Mouse (Mus musculus) retina, embryonic 14.5 days (tissue): Measurements from ENCODE around the gene Fnip2.
A peak's percentile ranks its signal among the peaks of the same experiment; 100 is the strongest.

Experiments
- DNase-seq: peaks from one replicate; pipeline ENCODE4 v3.0.0-alpha.2; 2015; ENCODE audit warnings: low spot score

Fnip2 gene

DNA sequence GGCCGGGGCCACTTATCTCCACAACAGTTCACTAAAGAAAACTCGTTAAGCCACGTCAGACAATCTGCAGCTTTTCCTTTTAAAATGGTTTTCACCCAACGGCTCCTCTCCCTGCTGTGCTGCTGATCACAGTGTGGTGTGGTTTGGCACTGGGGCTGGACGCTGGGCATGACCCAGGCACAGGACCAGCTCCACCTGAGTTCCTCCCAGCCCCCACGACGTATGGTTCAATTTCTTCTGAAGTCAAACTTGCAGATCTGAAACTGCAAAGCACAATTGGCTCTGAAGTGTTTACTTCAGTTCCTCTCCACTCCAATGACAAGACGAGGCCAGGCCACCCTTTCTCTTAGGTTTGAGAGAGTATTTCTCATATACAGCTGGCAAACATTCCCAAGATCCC is 39.1 kb downstream of the Fnip2 start:
- DNase-seq, result no peak

DNA sequence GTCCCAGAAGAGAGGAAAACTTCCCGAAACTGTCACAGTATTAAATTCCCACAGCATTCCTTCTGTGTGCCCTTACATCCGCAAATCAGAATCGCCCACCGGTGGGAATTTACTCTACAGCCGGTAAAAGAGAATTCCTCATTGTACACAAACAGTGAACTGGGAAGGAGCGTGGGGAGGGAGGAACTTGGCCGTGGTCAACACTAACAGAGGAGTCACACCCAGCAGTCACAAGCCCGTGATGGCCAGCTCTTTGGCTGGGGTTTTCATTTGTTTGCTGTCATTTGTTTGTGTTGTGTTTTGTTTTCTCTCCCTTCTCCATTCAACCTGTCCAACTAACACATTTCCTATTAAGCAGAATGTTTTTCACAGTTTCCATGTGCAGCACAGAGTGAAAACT is 39.7 kb downstream of the Fnip2 start:
- DNase-seq, result no peak

DNA sequence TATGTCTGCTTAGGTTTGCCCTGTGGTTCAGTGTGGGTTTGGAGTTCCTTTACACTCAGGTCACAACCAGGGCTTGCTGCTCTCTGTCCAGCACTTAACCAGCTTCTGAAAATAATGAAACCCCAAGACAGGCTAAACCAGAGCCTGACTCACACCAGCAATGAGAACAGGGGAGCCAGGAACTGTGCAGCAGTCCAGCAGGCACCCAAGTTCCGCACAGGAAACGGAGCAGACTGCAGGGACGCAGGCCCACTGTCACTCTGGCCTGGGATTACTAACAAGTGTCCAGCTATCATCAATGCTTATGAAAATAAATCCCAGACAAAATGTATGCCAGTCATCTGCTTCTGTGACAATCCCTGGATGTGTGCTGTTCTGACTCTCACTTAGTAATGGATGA is 40.1 kb downstream of the Fnip2 start:
- no peak for DNase-seq

GRCm38 (mm10) chr3:79523349-79523748 is 44.2 kb downstream of the Fnip2 start:
- no peak for DNase-seq

DNA sequence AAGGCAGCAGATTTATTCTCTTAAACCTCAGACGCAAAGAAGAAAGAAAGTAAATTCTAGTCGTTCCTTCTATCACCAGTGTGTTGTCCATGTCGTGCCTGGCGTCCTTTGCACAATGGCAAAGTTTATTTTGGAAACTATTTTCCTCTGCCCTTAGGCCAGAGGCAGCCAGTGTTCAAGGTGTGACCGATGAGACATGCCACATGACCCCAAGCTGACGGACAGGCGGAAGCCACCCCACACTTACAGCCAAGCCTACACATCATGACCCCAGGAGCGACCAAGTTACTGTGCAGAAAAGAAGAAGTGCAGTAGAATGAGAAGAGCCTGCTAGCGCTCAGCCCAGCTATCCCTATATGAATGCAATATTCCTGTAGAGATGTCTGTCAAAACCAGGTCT is 47.7 kb downstream of the Fnip2 start:
- no peak for DNase-seq

DNA sequence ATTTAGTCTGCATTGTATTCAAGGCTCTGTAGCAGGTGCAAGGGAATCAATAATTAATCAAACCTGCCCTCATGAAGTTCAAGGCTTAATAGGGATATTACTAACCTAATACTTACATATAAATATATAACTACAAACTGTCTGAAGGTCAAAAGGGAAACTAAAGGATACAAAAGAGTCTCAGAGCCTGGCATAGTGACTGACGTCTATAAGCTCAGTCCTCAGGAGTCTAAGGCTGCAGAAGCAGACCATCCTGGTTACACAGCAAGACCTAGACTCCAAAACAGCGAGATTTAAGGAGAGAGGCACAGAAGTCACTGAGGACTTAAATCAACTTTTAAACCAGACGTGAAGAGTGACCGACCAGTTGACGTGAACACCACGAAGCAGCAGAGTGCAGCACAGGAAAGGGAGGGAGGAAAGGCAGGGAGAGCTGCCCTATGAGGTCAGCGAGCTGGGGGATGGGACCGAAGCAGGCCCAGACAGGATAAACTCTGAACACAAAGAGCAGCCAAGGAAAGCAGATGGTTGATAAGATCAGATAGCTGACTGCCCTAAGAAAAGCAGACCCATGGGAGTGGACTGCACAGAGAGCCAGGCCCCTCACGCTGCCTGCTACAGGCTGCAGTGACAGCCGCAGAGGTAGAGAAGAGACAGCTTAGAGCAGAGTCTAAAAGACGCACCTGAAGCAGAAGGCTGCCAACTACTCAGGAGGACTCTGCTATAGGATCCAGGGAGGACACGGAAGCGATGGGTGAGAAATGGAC is 48.7 kb downstream of the Fnip2 start:
- peak; percentile 70 for DNase-seq

- no peak for DNase-seq
Observed at GRCm38 (mm10) chr3:79517884-79518591, 49.6 kb downstream of the Fnip2 start.

- no peak for DNase-seq
Observed at GRCm38 (mm10) chr3:79516958-79517357, 50.6 kb downstream of the Fnip2 start.

- DNase-seq, result peak; percentile 29
Observed at GRCm38 (mm10) chr3:79516099-79516920, 51.3 kb downstream of the Fnip2 start.

DNA sequence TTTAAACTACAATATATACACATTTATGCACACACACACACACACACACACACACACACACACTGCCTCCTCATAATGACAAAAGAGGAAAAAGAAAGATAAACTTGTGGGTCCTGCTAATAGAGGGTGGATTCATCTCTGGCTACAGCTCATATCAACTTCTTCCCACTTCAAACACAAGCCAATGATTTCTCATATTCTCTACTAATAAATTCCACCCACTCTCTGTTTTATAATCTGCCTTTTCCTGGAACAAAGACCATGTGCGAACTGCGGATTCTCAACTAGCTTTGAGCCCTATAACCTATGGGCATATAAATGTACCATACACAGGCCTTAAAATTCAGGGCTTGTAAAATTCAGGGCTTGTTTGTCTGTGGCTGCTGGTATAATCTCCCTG is 53.3 kb downstream of the Fnip2 start:
- no peak for DNase-seq

- no peak for DNase-seq
Observed at GRCm38 (mm10) chr3:79501166-79501728, 66.3 kb downstream of the Fnip2 start.

- peak; percentile 72 for DNase-seq
Observed at GRCm38 (mm10) chr3:79500279-79500678, 67.3 kb downstream of the Fnip2 start.

- DNase-seq, result no peak
Observed at GRCm38 (mm10) chr3:79496668-79497067, 70.9 kb downstream of the Fnip2 start.

GRCm38 (mm10) chr3:79495151-79495550 is 72.4 kb downstream of the Fnip2 start:
- no peak for DNase-seq

DNA sequence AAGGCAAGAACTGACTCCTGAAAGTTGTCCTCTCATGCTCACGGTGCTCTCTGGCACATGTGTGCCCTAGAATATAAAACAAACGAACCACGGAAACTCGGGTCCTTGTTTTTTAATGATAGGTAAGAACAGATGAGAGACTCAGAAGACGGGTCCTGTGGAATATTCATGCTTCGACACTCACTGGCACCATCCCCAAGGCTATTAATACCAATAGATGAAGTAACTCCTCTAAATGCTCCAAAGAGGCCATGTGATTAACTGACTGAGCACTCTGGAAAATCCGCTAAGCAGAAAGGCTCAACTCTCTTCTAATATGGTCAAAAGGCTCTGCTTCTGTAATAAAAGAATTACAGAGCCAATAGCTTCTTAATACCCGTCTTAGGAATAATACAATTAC is 73.6 kb downstream of the Fnip2 start:
- no peak for DNase-seq

- no peak for DNase-seq
Observed at GRCm38 (mm10) chr3:79493064-79493463, 74.5 kb downstream of the Fnip2 start.

GRCm38 (mm10) chr3:79491614-79492013 is 76.0 kb downstream of the Fnip2 start:
- DNase-seq, result no peak

- no peak for DNase-seq
Observed at GRCm38 (mm10) chr3:79490102-79490501, 77.5 kb downstream of the Fnip2 start.

DNA sequence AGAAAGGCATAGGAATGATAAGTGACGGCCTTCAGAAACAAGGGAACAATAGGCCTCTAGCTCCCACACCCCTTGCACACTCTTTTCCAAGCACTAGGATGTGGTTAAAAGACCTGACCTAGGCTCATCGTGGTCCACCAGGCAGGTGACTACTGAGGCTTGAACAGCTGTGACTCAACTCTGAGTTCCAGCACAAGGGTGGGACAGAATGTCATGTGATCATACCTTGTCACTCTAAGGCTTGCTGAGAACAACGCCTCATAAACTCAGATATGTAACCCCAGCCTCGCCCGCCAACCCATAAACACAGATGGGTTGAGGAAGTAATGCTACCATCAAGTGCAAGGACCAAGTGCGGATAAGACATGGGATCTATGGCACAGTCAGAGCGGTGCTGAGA is 79.6 kb downstream of the Fnip2 start:
- DNase-seq, result no peak

DNA sequence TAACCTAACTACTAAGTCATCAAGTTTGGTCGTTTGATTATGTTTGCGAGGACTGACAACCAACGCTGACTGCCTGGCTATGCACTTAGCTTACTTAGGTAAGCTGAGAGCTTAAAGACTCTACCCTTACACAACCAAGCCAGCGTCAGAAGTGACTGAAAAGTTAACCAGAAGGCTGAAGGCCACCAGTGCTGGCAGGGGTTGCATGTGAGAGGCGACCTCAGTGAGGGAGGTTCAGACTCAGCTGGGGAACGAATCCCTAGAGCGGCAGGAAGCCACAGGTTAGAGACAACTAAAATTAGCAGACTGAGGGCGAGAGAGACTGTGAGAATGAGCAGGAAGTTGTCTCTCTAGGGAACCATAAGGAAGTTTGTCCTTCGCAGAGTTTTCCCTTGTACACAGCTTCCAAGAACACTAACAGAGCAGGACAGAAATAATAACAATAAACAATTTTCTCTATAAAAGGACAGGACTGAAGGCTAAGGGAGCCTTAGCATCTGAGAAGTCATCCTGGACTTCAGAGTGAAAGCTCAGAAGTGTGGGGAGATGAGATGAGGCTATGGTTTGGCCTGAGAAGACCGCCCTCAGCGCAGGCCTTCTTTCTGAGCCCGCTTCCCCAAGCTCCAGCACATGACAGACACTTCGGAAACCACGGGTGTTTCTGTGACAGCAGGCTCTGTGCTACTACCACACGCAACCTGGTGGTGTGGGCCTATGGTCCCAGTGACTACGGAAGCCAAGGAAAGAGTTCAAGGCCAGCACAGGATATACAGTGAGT is 83.1 kb downstream of the Fnip2 start:
- DNase-seq, result no peak

- no peak for DNase-seq
Observed at GRCm38 (mm10) chr3:79478880-79479279, 88.7 kb downstream of the Fnip2 start.

DNA sequence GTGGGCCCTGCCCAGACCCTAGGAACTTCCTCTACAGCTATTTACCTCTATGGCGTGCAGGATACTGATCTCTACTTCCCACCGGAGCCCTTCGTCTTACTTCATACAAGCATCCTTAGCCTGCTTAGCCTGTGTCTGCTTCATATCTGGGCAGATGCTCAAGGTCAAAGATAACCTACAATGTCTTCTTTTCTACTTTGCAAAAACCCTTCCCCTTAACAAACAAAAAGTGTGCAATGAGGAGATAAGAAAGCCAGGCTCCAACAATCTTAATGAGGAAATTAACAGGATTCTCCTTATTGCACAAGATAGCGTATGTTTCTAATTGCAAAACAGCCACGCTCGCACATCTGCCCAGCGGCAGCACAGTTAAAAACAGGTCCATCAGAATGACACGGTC is 89.2 kb downstream of the Fnip2 start:
- DNase-seq, result no peak
